Mouse (Mus musculus): ENCODE results near the gene Pde3a. TPM values are rescaled to one million over a fixed set of nuclear protein-coding genes. Genes with fewer than 3 reads are reported as not detected.

Gene Pde3a
- total RNA-seq (2021): 1 to 10 TPM; 1.5 to 2.8 TPM

GRCm38 (mm10) chr6:141248691-141249584 is at the start of gene Pde3a:
Gene Pde3a, plus strand, starts transcription at chr6:141249269.
- DNase-seq (ENCODE audit: low spot score in 2 of 2): no peak

DNA sequence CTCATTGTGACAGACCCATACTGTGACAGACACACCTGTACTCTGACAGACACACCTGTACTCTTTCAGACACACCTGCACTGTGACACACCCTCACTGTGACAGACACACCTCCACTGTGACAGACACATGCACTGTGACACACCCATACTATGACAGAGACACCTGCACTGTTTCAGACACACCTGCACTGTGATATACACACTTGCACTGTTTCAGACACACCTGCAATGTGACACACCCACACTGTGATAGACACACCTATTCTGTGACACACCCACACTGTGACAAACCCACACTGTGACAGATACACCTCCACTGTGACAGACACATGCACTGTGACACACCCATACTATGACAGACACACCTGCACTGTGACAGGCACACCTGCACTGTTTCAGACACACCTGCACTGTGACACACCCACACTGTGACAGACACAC is 48.9 kb upstream of the Pde3a start:
- no peak for DNase-seq (ENCODE audit: low spot score in 2 of 2)
- intact Hi-C loops (cut with DNase I): no loop called here

More at GRCm38 (mm10) chr6:141248691-141249584, at the start of gene Pde3a:
- intact Hi-C loops (cut with DNase I): no loop called here

DNA sequence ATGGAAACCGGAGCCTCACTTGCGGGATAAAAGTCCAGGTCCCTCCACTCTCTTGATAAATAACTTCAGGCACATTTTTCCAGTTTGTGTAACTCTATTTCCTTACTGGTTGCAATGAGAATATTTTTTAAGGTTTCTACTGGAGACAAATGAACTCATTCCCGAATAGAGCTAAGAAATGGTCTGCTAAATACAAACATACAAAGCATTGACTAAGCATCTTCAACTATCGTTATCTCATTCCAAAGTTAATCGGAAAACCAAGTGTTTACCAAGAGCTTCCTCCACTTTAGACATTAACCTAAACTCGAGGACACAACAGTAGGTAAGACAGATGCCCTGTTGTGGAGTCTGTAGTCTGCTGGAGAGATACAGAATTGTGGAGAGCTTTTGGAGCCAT is 41.5 kb upstream of the Pde3a start:
- intact Hi-C loops (cut with DNase I): no loop called here
- DNase-seq (ENCODE audit: low spot score in 2 of 2): no peak

GRCm38 (mm10) chr6:141208283-141208872 is 40.7 kb upstream of the Pde3a start:
- no peak for DNase-seq (ENCODE audit: low spot score in 2 of 2)
- intact Hi-C loops (cut with DNase I): no loop called here

- DNase-seq (ENCODE audit: low spot score in 2 of 2): no peak
- intact Hi-C loops (cut with DNase I): no loop called here
Observed at GRCm38 (mm10) chr6:141210021-141210420, 39.0 kb upstream of the Pde3a start.

DNA sequence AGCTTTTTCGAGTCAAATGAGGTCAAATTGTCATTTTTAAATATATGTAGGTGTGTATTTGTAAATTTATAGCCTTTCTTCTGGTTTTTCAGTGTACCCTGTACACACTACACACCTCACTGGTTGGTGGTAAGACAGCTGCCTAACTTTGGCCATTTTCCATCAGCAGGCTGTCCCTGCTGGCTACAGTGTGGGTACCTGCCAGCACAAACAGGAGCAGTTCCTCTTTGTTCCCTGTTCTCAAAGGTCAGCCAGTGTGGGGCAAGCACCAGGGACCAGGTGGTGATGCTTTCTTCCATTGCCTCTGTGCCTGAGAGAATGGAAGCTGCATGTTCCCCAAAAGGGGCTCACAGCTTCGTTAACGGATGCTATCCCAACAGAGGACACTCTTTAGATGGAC is 28.0 kb upstream of the Pde3a start:
- intact Hi-C loops (cut with DNase I): no loop called here

GRCm38 (mm10) chr6:141226851-141227657 is 22.0 kb upstream of the Pde3a start:
- intact Hi-C loops (cut with DNase I): no loop called here
- no peak for DNase-seq (ENCODE audit: low spot score in 2 of 2)

More for the DNA sequence above, 28.0 kb upstream of the Pde3a start:
- no peak for DNase-seq (ENCODE audit: low spot score in 2 of 2)

- intact Hi-C loops (cut with DNase I): no loop called here
- DNase-seq (ENCODE audit: low spot score in 2 of 2): no peak
Observed at GRCm38 (mm10) chr6:141227658-141228005, 21.4 kb upstream of the Pde3a start.

DNA sequence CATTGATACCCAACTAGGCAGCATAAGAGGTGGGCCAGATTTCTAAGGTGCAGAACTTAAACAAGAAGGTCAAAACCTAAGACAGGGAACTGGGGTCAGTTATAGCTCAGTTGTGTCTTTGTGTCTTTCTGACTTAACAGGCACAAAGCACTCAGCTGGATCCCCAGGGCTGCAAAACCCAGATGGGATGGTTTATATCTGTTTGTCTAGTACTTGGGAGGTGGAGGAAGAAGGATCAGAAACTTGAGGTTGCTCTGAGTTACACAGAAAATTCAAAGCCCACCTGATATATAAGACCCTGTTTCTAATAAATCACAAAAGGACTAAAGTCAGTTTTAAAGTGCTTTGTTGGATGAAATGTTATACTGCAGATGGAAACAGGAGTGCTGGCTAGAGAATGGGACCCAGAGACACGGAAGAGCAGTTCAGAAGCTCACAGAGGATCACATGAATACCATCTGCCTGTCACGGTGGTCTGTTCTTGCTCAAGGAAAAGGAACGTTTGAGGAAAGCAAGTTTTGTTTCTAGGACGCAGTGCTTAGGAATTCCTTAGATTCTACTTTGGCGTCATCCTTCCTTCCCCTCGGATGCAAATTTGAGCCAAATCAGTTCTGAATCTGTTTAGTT is 16.2 kb upstream of the Pde3a start:
- intact Hi-C loops (cut with DNase I): no loop called here

DNA sequence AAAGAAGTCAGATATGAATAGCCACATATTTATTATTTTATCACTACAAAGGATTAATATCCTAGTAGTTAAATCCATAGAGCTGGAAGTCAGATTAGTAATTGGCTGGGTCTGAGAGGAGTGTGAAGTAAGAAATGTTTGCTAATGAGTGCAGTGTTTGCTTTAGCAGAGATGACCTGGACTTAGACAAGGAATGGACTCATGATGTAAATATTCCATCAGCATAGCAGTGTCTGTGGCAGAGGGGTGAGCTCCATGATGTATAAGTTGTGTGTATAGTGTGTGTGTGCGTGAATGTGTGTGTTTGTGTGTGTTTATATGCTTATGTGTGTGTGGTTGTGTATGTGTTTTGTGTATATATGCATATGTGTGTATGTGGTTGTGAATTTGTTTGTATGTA is 7.3 kb upstream of the Pde3a start:
- intact Hi-C loops (cut with DNase I): no loop called here
- no peak for DNase-seq (ENCODE audit: low spot score in 2 of 2)

More for the DNA sequence above, 16.2 kb upstream of the Pde3a start:
- no peak for DNase-seq (ENCODE audit: low spot score in 2 of 2)

GRCm38 (mm10) chr6:141245089-141245488 is 4.0 kb upstream of the Pde3a start:
- DNase-seq (ENCODE audit: low spot score in 2 of 2): no peak
- intact Hi-C loops (cut with DNase I): no loop called here

GRCm38 (mm10) chr6:141246391-141246790 is 2.7 kb upstream of the Pde3a start:
- DNase-seq (ENCODE audit: low spot score in 2 of 2): no peak
- intact Hi-C loops (cut with DNase I): no loop called here

GRCm38 (mm10) chr6:141248081-141248480 is 988 bp upstream of the Pde3a start:
- intact Hi-C loops (cut with DNase I): no loop called here
- DNase-seq (ENCODE audit: low spot score in 2 of 2): no peak

DNA sequence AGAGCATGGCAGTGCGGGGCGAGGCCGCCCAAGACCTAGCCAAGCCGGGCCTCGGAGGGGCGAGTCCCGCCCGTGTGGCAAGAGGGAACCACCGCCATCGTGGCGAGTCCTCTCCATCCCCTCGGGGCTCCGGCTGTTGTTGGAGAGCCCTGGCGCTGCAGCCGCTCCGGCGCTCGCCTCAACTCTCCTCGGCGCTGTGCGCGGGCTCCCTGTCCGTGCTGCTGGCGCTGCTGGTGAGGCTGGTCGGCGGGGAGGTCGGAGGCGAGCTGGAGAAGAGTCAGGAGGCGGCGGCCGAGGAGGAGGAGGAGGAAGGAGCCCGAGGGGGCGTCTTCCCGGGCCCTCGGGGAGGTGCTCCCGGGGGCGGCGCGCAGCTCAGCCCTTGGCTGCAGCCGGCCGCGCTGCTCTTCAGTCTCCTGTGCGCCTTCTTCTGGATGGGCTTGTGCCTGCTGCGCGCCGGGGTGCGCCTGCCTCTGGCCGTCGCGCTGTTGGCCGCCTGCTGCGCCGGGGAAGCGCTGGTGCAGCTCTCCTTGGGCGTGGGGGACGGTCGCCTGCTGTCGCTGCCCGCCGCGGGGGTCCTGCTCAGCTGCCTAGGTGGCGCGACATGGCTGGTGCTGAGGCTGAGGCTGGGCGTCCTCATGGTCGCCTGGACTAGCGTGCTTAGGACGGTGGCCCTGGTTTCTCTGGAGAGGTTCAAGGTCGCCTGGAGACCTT is 671 bp downstream of the Pde3a start:
- intact Hi-C loops (cut with DNase I): loop anchor here (10.0 kb wide), 1 partner anchor 325 kb away; no protein-coding TSS in a partner anchor
- peak; percentile 40 to 55 for DNase-seq (ENCODE audit: low spot score in 2 of 2)

DNA sequence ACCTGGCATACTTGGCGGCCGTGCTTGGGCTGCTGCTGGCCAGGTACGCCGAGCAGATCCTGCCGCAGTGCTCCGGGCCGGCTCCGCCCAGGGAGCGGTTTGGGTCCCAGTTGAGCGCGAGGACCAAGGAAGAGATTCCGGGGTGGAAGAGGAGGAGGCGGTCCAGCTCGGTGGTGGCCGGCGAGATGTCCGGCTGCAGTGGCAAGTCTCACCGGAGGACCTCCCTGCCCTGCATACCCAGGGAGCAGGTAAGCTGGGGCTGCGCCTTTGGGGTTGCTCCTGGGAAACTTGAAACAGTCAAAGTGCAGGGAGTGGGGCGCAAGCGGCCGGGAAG is 1.2 kb downstream of the Pde3a start:
- intact Hi-C loops (cut with DNase I): loop anchor here (10.0 kb wide), 1 partner anchor 325 kb away; no protein-coding TSS in a partner anchor
- DNase-seq (ENCODE audit: low spot score in 2 of 2): no peak

DNA sequence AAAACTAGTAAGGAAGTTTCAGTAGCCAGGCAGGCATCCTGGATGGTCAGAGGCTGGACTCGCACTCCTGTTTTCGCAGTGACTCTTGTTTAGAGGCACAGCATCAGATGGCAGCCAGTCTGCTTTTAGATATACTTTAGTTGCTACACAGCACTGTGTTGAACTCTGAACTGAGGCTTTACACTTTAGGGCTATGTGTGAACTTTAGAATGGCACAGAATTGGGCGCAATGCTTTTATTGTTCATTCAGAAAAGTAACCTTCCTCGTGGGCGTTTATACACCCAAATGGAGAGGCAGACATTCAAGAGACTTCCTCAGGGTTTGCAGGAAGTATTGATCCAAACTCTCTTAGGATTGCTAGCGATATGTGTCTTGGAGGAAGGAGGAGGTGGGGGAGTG is 1.9 kb downstream of the Pde3a start:
- intact Hi-C loops (cut with DNase I): loop anchor here (10.0 kb wide), 1 partner anchor 326 kb away; no protein-coding TSS in a partner anchor
- DNase-seq (ENCODE audit: low spot score in 2 of 2): no peak

- intact Hi-C loops (cut with DNase I): loop anchor here (10.0 kb wide), 1 partner anchor 328 kb away; no protein-coding TSS in a partner anchor
Observed at GRCm38 (mm10) chr6:141252520-141252919, 3.5 kb downstream of the Pde3a start.

GRCm38 (mm10) chr6:141254956-141255355 is 5.9 kb downstream of the Pde3a start:
- DNase-seq (ENCODE audit: low spot score in 2 of 2): no peak
- intact Hi-C loops (cut with DNase I): loop anchor here (5.0 to 10.0 kb wide), 2 partner anchors 330 to 488 kb away; no protein-coding TSS in a partner anchor

More at GRCm38 (mm10) chr6:141252520-141252919, 3.5 kb downstream of the Pde3a start:
- no peak for DNase-seq (ENCODE audit: low spot score in 2 of 2)

GRCm38 (mm10) chr6:141256896-141257295 is 7.8 kb downstream of the Pde3a start:
- DNase-seq (ENCODE audit: low spot score in 2 of 2): no peak
- intact Hi-C loops (cut with DNase I): loop anchor here (5.0 to 10.0 kb wide), 2 partner anchors 332 to 490 kb away; no protein-coding TSS in a partner anchor
